9 mouse cellular contexts compared by ENCODE assay signal in the genomic region with DNA sequence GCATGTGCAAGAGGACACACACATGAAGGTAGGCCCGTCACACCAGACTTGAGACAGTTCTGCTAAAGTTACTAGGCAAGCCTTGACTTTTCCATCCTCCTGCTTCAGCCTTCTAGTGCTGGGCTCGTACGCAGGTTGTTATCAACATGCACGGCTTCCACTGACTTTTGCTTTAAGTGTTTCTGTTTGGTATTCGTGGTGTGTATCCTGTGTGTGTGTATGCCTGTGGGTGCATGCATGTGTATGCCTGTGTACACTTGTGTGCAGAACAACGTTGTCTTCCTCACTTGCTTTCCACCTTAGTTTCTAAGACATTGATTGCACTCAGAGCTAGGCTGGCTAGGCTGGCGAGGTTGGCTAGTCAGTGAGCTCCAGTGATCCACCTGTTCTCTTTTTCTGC. TPM values are rescaled to one million over a fixed set of nuclear protein-coding genes. Genes with fewer than 3 reads are reported as not detected.
A peak's percentile ranks its signal among the peaks of the same experiment; 100 is the strongest.
DNase-seq lines count a peak whose midpoint lies in the region; ATAC-seq and TF ChIP-seq lines count a peak whose summit lies in the region.
"Had no signal": no experiment of that assay in that cellular context is flagged by ENCODE, and none has a peak within 500 bp of the region (broad histone marks: within the 10 kb centered on the region; RNA-seq: fewer than 3 reads in every experiment).

No protein-coding gene starts in this region.

- no peak for DNase-seq in kidney, postnatal 14 days
- no peak for DNase-seq in midbrain, embryonic 14.5 days
- no peak for DNase-seq in gastrocnemius, adult 8-10 months (ENCODE audit: low spot score in 2 of 2)
- no peak for DNase-seq in gastrocnemius, postnatal 36 days
- DNase-seq in adrenal gland, postnatal 25 days, result no peak
- DNase-seq: kidney, adult 11 months had no signal

- no peak for TF ChIP-seq POLR2A in cortical plate, adult 2 months (IDR thresholded peaks at IDR 0.05; ENCODE audit: extremely low read depth, insufficient read depth, low read length)

- no peaks in the 10 kb centered on the region for H3K36me3 ChIP-seq in kidney, embryonic 16.5 days (ENCODE audit: insufficient read depth, low read length)
- no peaks in the 10 kb centered on the region for H3K36me3 ChIP-seq in hindbrain, embryonic 15.5 days
- no peaks in the 10 kb centered on the region for H3K36me3 ChIP-seq in midbrain, embryonic 14.5 days (ENCODE audit: control insufficient read depth, insufficient read depth, low read length)

- TF ChIP-seq CTCF in cortical plate, adult 2 months (IDR thresholded peaks at IDR 0.05; ENCODE audit: extremely low read depth, insufficient read depth, low read length), result no peak

- intact Hi-C loops in gastrocnemius, postnatal 36 days (cut with DNase I), result loop anchor here (5.0 kb wide), 1 partner anchor 58 kb away; no protein-coding TSS in a partner anchor

- no peak overlapping the region for H3K4me3 ChIP-seq in kidney, embryonic 16.5 days (ENCODE audit: low read length)
- H3K4me3 ChIP-seq in cortical plate, adult 2 months (ENCODE audit: insufficient read depth, low read length), result peak overlapping the region; percentile 32
- H3K4me3 ChIP-seq in hindbrain, embryonic 15.5 days, result peak overlapping the region; percentile 94
- H3K4me3 ChIP-seq in midbrain, embryonic 14.5 days (replicated peaks; ENCODE audit: low read depth, low read length), result no peak overlapping the region

- H3K27ac ChIP-seq in kidney, embryonic 16.5 days (ENCODE audit: low read length), result no peak overlapping the region
- no peak overlapping the region for H3K27ac ChIP-seq in cortical plate, adult 2 months (ENCODE audit: insufficient read depth, low read length)
- no peak overlapping the region for H3K27ac ChIP-seq in hindbrain, embryonic 15.5 days (replicated peaks)
- H3K27ac ChIP-seq in midbrain, embryonic 14.5 days (replicated peaks; ENCODE audit: low read depth, low read length), result no peak overlapping the region

- no peaks in the 10 kb centered on the region for H3K27me3 ChIP-seq in kidney, embryonic 16.5 days (ENCODE audit: insufficient read depth, low read length)
- H3K27me3 ChIP-seq in hindbrain, embryonic 15.5 days, result no peaks in the 10 kb centered on the region
- no peaks in the 10 kb centered on the region for H3K27me3 ChIP-seq in midbrain, embryonic 14.5 days (ENCODE audit: control insufficient read depth, insufficient read depth, low read length)

- WGBS in kidney, embryonic 16.5 days, result 87% methylated on average over 7 of the region's 7 CpGs
- 94% methylated on average over 7 of the region's 7 CpGs for WGBS in hindbrain, embryonic 15.5 days
- WGBS in midbrain, embryonic 14.5 days, result 93% methylated on average over 7 of the region's 7 CpGs

- H3K4me1 ChIP-seq in kidney, embryonic 16.5 days (ENCODE audit: insufficient read depth, low read length), result peaks cover 41% of the 10 kb centered on the region
- H3K4me1 ChIP-seq in cortical plate, adult 2 months (ENCODE audit: control insufficient read depth, insufficient read depth, low read length), result 0 out of 2 replicates have a peak, but pooled peaks cover 1% of the 10 kb centered on the region
- H3K4me1 ChIP-seq in hindbrain, embryonic 15.5 days (replicated peaks), result peaks cover 36% of the 10 kb centered on the region
- peaks cover 15% of the 10 kb centered on the region; the same call in 1 of the 2 replicates for H3K4me1 ChIP-seq in midbrain, embryonic 14.5 days (ENCODE audit: control insufficient read depth, insufficient read depth, low read length)

- no peak for ATAC-seq in kidney, embryonic 16.5 days (ENCODE audit: low FRiP score, low TSS enrichment)
- no peak for ATAC-seq in hindbrain, embryonic 15.5 days (ENCODE audit: low FRiP score, low read depth)
- ATAC-seq in midbrain, embryonic 14.5 days (ENCODE audit: low FRiP score, low TSS enrichment), result no peak

- H3K9me3 ChIP-seq in kidney, embryonic 16.5 days (ENCODE audit: low read length), result no peaks in the 10 kb centered on the region
- no peaks in the 10 kb centered on the region for H3K9me3 ChIP-seq in hindbrain, embryonic 15.5 days
- no peaks in the 10 kb centered on the region for H3K9me3 ChIP-seq in midbrain, embryonic 14.5 days (ENCODE audit: control insufficient read depth, low read length)

- no peak overlapping the region for H3K9ac ChIP-seq in kidney, embryonic 16.5 days (replicated peaks; ENCODE audit: low read length)
- H3K9ac ChIP-seq in hindbrain, embryonic 15.5 days, result no peak overlapping the region
- no peak overlapping the region for H3K9ac ChIP-seq in midbrain, embryonic 14.5 days (replicated peaks; ENCODE audit: low read length)

- H3K4me2 ChIP-seq in kidney, embryonic 16.5 days (replicated peaks; ENCODE audit: low read depth, low read length), result peak overlapping the region; percentile 91
- H3K4me2 ChIP-seq in hindbrain, embryonic 15.5 days, result peak overlapping the region; percentile 88
- H3K4me2 ChIP-seq in midbrain, embryonic 14.5 days (ENCODE audit: low read length), result peak overlapping the region; percentile 86

RNA-seq across cellular contexts. Expression of a gene that starts 2.1 kb away (rescaled TPM):
- polyA plus RNA-seq in kidney, embryonic 16.5 days (2015; fragmentation: Nextera tagmentation; extraction: Ambion mirVana), result 7.7 and 8.0 TPM in 2 replicates
- polyA plus RNA-seq in cortical plate, adult 2 months (2012; rRNA removed), result 9.1 and 10.5 TPM in 2 replicates
- polyA plus RNA-seq in hindbrain, embryonic 15.5 days (2015; fragmentation: Nextera tagmentation; extraction: Ambion mirVana), result 9.9 and 10.0 TPM in 2 replicates
- polyA plus RNA-seq in midbrain, embryonic 14.5 days (2014; fragmentation: Nextera tagmentation; extraction: Ambion mirVana), result 11.8 and 12.1 TPM in 2 replicates
- 10 to 100 TPM; 11.8 to 14.4 (median 13.5) TPM for total RNA-seq in gastrocnemius, adult 8-10 months (2022)
- 1 to 10 TPM; 8.5 to 9.9 TPM for total RNA-seq in gastrocnemius, postnatal 36 days (2021)
- 28.8 and 37.2 TPM in 2 replicates for total RNA-seq in adrenal gland, postnatal 25 days (2021)

Comparison
In these comparisons a context has a peak if more than half of its experiments do, and no peak if none do; other contexts are left out.
1. H3K4me3 ChIP-seq: peak in cortical plate, adult 2 months (single experiment) and hindbrain, embryonic 15.5 days (single experiment); none in kidney, embryonic 16.5 days (single experiment) and midbrain, embryonic 14.5 days (single experiment).
2. Peak in every context shown above with its lines, with median percentiles within 50 percentile points of each other: H3K4me2 ChIP-seq.